Mouse (Mus musculus) lung, adult 2 months (tissue): Measurements from ENCODE around the gene Hsd17b13.

ENCODE experiments used
- CTCF ChIP-seq: fragments of 200-500 bp; IDR thresholded peaks from 2 replicates; pipeline ENCODE4 v1.5.1; 2011; ENCODE audit warnings: mild to moderate bottlenecking, low read length, control low read depth; ENCODE audit not compliant: insufficient read depth
- POLR2A ChIP-seq: fragments of 200-500 bp; IDR thresholded peaks from 2 replicates; pipeline ENCODE4 v1.6.1; 2011; ENCODE audit warnings: low read depth, mild to moderate bottlenecking, control low read depth, low read length, borderline replicate concordance; ENCODE audit errors: extremely low read depth

- TF ChIP-seq POLR2A (no peak), CTCF (peak; percentile 64)
Measured at GRCm38 (mm10) chr5:103927429-103928195, 49.6 kb downstream of the Hsd17b13 start.
